Mouse (Mus musculus): ENCODE measurements at regions not wholly inside any gene's neighbourhood (a gene's known extent, or its start where the extent isn't known, plus 50 kb on each side); places are given as distances from the start of the nearest gene placed in this dataset.

GRCm38 (mm10) chr10:84186466-84186865 is 253.9 kb downstream of the Nuak1 start:
- ATAC-seq (ENCODE audit: insufficient read depth, low FRiP score, low read depth), result no peak
- no peaks in the 10 kb centered on the region for H3K36me3 ChIP-seq
- H3K4me3 ChIP-seq (replicated peaks), result no peak overlapping the region
- no peaks in the 10 kb centered on the region for H3K9me3 ChIP-seq
- no peaks in the 10 kb centered on the region for H3K4me1 ChIP-seq
- 68% methylated on average over 2 of the region's 2 CpGs for WGBS
- H3K27ac ChIP-seq, result no peak overlapping the region
- H3K9ac ChIP-seq, result no peak overlapping the region
- H3K4me2 ChIP-seq, result no peak overlapping the region
- no peaks in the 10 kb centered on the region for H3K27me3 ChIP-seq (replicated peaks)

DNA sequence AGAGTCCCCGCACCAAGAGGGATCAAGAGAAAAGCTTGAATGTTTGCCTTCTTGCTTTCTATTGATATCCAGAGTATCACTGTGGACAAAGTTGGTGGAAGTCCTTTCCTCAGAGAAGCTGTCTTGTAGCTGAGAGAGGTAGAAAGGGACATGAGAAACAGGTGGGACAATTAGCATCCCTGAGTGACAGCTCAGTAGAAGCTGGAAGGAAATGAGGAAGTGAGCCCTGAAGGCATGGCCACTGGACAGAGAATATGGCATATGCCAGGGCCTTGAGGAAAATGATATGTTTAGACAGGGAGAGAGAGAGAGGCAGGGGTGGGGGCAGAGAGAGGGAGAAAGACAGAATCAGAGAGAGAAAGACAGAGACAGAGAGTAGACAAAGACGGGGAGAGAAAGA is 241.4 kb downstream of the Nuak1 start:
- H3K9ac ChIP-seq, result no peak overlapping the region
- no peaks in the 10 kb centered on the region for H3K9me3 ChIP-seq
- no peaks in the 10 kb centered on the region for H3K4me1 ChIP-seq
- no peaks in the 10 kb centered on the region for H3K36me3 ChIP-seq
- no peak overlapping the region for H3K27ac ChIP-seq
- ATAC-seq (ENCODE audit: insufficient read depth, low FRiP score, low read depth), result no peak
- WGBS, result 77% methylated on average over 2 of the region's 2 CpGs
- no peak overlapping the region for H3K4me3 ChIP-seq (replicated peaks)
- H3K27me3 ChIP-seq (replicated peaks), result no peaks in the 10 kb centered on the region
- H3K4me2 ChIP-seq, result no peak overlapping the region

- no peak overlapping the region for H3K27ac ChIP-seq
- H3K4me2 ChIP-seq, result no peak overlapping the region
- H3K9ac ChIP-seq, result no peak overlapping the region
- H3K4me1 ChIP-seq, result no peaks in the 10 kb centered on the region
- no peak overlapping the region for H3K4me3 ChIP-seq (replicated peaks)
- ATAC-seq (ENCODE audit: insufficient read depth, low FRiP score, low read depth), result no peak
- H3K36me3 ChIP-seq, result no peaks in the 10 kb centered on the region
- H3K27me3 ChIP-seq (replicated peaks), result no peaks in the 10 kb centered on the region
- 36% methylated on average over 3 of the region's 3 CpGs for WGBS
- H3K9me3 ChIP-seq, result no peaks in the 10 kb centered on the region
Observed at GRCm38 (mm10) chr10:84201785-84202184, 238.6 kb downstream of the Nuak1 start.

DNA sequence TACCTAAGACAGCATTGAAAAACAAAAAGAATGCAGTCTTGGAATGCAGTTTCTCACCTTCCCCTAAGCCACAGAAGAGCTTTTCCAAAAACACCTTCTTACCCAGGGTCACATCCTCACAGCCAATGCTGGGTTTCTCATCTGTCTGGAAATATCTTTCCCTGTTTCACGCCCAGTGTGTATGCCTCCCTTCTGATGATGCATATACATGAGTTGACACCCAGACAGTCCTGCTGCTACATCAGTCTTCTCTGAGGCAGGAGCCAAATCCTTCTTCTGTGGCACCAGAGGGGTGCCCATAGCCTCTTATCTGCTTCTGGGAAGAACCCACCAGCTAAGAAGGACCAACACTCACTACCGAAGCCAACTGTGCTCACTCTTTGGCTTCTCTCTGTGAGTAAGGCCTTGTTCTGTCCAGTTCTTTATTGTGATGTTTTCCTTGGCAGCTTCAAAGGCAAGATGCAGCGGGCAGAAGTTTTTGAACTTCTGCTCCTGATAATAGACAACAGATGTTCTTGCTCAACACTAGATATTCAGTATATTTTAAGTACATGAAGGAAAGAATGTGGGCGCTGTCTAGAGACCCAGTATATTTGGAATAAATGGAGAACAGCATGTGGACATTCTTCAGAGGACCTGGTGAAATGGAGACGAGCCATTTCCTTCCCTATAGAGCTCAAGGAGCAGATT is 228.2 kb downstream of the Nuak1 start:
- H3K36me3 ChIP-seq, result no peaks in the 10 kb centered on the region
- no peak for ATAC-seq (ENCODE audit: insufficient read depth, low FRiP score, low read depth)
- WGBS, result 73% methylated on average over 5 of the region's 5 CpGs
- H3K9me3 ChIP-seq, result no peaks in the 10 kb centered on the region
- no peak overlapping the region for H3K4me3 ChIP-seq (replicated peaks)
- H3K9ac ChIP-seq, result no peak overlapping the region
- H3K4me1 ChIP-seq, result no peaks in the 10 kb centered on the region
- H3K27ac ChIP-seq, result no peak overlapping the region
- H3K4me2 ChIP-seq, result no peak overlapping the region
- no peaks in the 10 kb centered on the region for H3K27me3 ChIP-seq (replicated peaks)

DNA sequence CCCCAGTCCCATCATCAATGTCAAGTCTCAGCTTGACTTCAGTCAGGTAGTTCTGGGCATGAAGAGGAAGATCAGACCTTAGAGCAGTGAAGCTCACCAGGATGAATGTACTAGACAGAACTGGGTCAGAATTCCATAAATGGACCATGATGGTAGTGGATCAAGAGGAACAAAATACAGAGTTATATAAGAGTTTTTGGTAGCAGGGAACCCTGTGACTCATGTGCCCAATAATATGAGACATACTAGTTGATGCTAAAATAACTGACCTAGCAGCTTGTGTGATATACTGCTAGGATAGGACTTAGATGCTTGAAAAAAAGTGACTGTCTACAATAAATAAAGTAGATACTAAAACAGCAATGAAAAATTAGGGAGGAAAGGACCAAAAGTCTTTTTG is 225.6 kb downstream of the Nuak1 start:
- no peaks in the 10 kb centered on the region for H3K36me3 ChIP-seq
- no peak overlapping the region for H3K27ac ChIP-seq
- no peak overlapping the region for H3K4me3 ChIP-seq (replicated peaks)
- ATAC-seq (ENCODE audit: insufficient read depth, low FRiP score, low read depth), result no peak
- no peaks in the 10 kb centered on the region for H3K4me1 ChIP-seq
- H3K9me3 ChIP-seq, result no peaks in the 10 kb centered on the region
- H3K27me3 ChIP-seq (replicated peaks), result no peaks in the 10 kb centered on the region
- no peak overlapping the region for H3K4me2 ChIP-seq
- H3K9ac ChIP-seq, result no peak overlapping the region

- Histone ChIP-seq H3K36me3 (no peaks in the 10 kb centered on the region), H3K4me1 (no peaks in the 10 kb centered on the region), H3K9ac (no peak overlapping the region), H3K9me3 (no peaks in the 10 kb centered on the region), H3K27ac (no peak overlapping the region), H3K27me3 (replicated peaks) (no peaks in the 10 kb centered on the region), H3K4me2 (no peak overlapping the region), H3K4me3 (replicated peaks) (no peak overlapping the region)
- no peak for ATAC-seq (ENCODE audit: insufficient read depth, low FRiP score, low read depth)
- 74% methylated on average over 7 of the region's 7 CpGs for WGBS
Observed at GRCm38 (mm10) chr10:84229224-84229921, 211.0 kb downstream of the Nuak1 start.

GRCm38 (mm10) chr10:84230011-84230781 is 210.2 kb downstream of the Nuak1 start:
- Histone ChIP-seq H3K9ac (no peak overlapping the region), H3K9me3 (no peaks in the 10 kb centered on the region), H3K4me3 (replicated peaks) (no peak overlapping the region), H3K36me3 (no peaks in the 10 kb centered on the region), H3K4me2 (no peak overlapping the region), H3K4me1 (no peaks in the 10 kb centered on the region), H3K27ac (no peak overlapping the region), H3K27me3 (replicated peaks) (no peaks in the 10 kb centered on the region)
- WGBS, result 77% methylated on average over 18 of the region's 18 CpGs
- ATAC-seq (ENCODE audit: insufficient read depth, low FRiP score, low read depth), result no peak

DNA sequence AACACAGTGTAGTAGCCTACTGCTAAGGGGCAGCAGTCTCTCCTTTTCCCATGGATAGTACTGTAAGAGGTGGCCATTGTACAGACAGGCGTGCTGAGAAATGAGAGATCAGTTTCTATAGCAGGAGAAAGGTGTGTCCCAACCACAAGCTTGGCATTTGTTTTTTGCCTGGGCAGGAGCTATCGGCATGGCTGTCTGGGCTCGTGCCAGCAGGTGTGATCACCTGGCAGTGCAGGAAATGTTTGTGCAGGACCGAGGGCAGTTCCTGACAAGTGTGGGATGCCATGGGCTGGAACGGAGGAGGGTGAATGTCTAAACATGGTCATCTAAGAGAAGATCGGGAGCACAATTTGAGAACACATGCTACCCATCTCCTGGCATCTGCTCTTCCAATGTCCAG is 205.4 kb downstream of the Nuak1 start:
- no peak overlapping the region for H3K4me3 ChIP-seq (replicated peaks)
- WGBS, result 84% methylated on average over 6 of the region's 6 CpGs

GRCm38 (mm10) chr10:84236236-84236635 is 204.2 kb downstream of the Nuak1 start:
- H3K4me2 ChIP-seq, result no peak overlapping the region
- no peak overlapping the region for H3K4me3 ChIP-seq (replicated peaks)
- H3K9me3 ChIP-seq, result no peaks in the 10 kb centered on the region
- no peaks in the 10 kb centered on the region for H3K27me3 ChIP-seq (replicated peaks)
- no peaks in the 10 kb centered on the region for H3K36me3 ChIP-seq
- no peaks in the 10 kb centered on the region for H3K4me1 ChIP-seq
- 61% methylated on average over 2 of the region's 2 CpGs for WGBS
- ATAC-seq (ENCODE audit: insufficient read depth, low FRiP score, low read depth), result no peak
- no peak overlapping the region for H3K27ac ChIP-seq
- H3K9ac ChIP-seq, result no peak overlapping the region

More for the DNA sequence above, 205.4 kb downstream of the Nuak1 start:
- ATAC-seq (ENCODE audit: insufficient read depth, low FRiP score, low read depth), result no peak
- Histone ChIP-seq H3K4me1 (no peaks in the 10 kb centered on the region), H3K4me2 (no peak overlapping the region), H3K9me3 (no peaks in the 10 kb centered on the region), H3K27ac (no peak overlapping the region), H3K9ac (no peak overlapping the region), H3K36me3 (no peaks in the 10 kb centered on the region), H3K27me3 (replicated peaks) (no peaks in the 10 kb centered on the region)

DNA sequence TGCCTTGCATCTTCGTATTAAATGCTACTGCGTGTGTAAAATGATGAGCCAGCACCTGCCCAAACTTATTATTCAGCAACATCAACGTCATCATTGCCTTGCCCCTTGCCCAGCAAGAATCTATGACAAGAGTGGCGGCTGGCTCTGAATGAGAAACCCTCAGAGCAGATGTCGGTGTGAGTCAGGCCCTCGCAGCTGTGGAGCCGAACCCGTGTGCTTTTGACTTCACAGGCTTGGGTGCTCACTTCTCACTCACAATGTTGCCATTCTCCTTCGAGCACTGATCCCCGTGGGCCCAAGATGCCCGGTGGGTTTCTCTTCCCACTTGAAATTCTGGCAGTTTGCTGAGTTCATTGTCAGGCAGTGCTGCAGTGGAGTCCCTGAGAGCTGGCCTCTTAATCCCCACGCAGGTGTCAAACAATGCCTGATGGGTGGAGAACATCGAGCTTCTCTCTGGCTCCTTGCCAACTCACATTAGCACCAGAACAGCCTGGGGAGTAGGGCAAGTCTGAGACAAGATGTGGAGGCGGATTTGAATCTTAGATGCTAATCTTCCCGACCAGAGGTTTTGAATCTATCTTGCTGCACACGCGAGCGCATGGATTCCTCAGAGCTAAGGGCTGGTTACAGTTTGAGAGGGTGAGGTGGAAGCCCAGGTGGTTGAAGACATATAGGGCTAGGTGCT is 202.0 kb downstream of the Nuak1 start:
- Histone ChIP-seq H3K36me3 (no peaks in the 10 kb centered on the region), H3K4me2 (no peak overlapping the region), H3K9ac (no peak overlapping the region), H3K27ac (no peak overlapping the region), H3K4me1 (no peaks in the 10 kb centered on the region), H3K4me3 (replicated peaks) (no peak overlapping the region), H3K9me3 (no peaks in the 10 kb centered on the region), H3K27me3 (replicated peaks) (no peaks in the 10 kb centered on the region)
- no peak for ATAC-seq (ENCODE audit: insufficient read depth, low FRiP score, low read depth)
- WGBS, result 59% methylated on average over 18 of the region's 18 CpGs

GRCm38 (mm10) chr10:84243283-84243682 is 197.1 kb downstream of the Nuak1 start:
- H3K9me3 ChIP-seq, result no peaks in the 10 kb centered on the region
- no peak overlapping the region for H3K4me3 ChIP-seq (replicated peaks)
- ATAC-seq (ENCODE audit: insufficient read depth, low FRiP score, low read depth), result no peak
- H3K36me3 ChIP-seq, result no peaks in the 10 kb centered on the region
- 91% methylated on average over 5 of the region's 5 CpGs for WGBS
- no peaks in the 10 kb centered on the region for H3K27me3 ChIP-seq (replicated peaks)
- no peak overlapping the region for H3K27ac ChIP-seq
- no peak overlapping the region for H3K9ac ChIP-seq
- H3K4me2 ChIP-seq, result no peak overlapping the region
- no peaks in the 10 kb centered on the region for H3K4me1 ChIP-seq

- 85% methylated on average over 3 of the region's 3 CpGs for WGBS
- no peaks in the 10 kb centered on the region for H3K4me1 ChIP-seq
- H3K36me3 ChIP-seq, result no peaks in the 10 kb centered on the region
- no peaks in the 10 kb centered on the region for H3K9me3 ChIP-seq
- no peak overlapping the region for H3K4me3 ChIP-seq (replicated peaks)
- H3K4me2 ChIP-seq, result no peak overlapping the region
- no peak for ATAC-seq (ENCODE audit: insufficient read depth, low FRiP score, low read depth)
- H3K27ac ChIP-seq, result no peak overlapping the region
- H3K27me3 ChIP-seq (replicated peaks), result no peaks in the 10 kb centered on the region
- H3K9ac ChIP-seq, result no peak overlapping the region
Observed at GRCm38 (mm10) chr10:84249346-84249745, 191.1 kb downstream of the Nuak1 start.

Data from stomach, embryonic 15.5 days (tissue).